Mouse (Mus musculus) heart, postnatal 0 days (tissue): ENCODE data around the gene Btbd16.

Experiments
- CTCF ChIP-seq: IDR thresholded peaks from 2 replicates; pipeline ENCODE4 v1.5.1; 2016; ENCODE audit warnings: antibody characterized with exemption, control low read depth, low read depth
- EP300 ChIP-seq: IDR thresholded peaks from 2 replicates; pipeline ENCODE4 v1.6.1; 2016; ENCODE audit warnings: antibody characterized with exemption, low read depth

DNA sequence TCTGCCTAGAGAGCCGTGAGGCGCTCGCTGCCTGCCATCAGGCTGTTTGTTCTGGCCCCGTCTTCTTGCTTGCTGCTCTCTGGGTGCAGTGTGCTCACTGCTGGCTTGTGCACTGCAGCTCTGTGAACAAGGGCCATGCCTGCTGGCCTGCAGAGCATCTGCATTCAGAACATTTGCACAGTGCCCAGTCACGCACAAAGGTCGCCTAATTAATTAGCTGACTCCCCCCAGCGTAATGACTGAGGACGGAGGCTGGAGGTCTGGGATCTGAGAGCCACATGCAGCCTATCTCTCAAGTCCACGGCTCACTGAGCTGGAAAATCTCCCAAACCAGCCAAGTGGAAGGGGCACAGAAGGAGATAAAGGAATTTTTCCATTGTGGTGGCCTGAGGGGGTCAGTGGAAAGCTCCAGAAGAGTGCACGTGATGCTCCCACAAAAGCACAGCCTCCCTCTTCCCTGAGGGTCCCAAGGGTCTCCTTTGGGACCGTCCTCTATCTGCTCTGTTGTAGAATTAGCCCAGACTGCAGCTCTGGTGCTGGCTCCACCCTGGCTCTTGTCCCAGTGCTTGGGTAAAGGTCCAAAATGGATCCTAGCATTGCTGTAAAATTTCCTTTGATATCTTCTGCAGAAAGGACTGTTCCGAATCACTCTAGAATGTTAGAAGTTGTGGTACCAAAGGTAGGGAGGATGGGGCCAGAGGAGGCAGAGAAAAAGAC, 64.2 kb downstream of the Btbd16 start:
- TF ChIP-seq CTCF: no peak
- no peak for TF ChIP-seq EP300
